Mouse (Mus musculus): ENCODE measurements around the gene Dhrs2.

Dhrs2 gene

DNA sequence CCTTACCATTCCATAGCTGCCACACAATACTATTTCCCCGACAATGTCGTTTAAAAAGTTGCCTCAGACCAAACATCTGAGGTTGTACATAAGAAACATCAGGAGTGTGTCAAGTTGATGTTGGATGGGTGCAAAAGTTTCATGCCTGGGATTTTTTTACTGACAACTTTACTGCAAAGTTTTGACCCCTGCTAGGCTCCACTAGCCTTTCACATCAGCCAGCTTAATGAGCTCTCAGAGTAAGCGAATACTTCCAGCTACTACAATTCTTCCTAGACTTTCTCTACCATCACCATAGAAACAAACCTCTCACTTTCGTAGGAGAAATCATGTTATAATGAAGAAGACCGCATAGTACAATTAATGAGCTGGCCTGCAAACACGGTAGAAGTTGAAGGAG lies 26.5 kb downstream of the Dhrs2 start:
- ATAC-seq (ENCODE audit: low TSS enrichment), result no peak

DNA sequence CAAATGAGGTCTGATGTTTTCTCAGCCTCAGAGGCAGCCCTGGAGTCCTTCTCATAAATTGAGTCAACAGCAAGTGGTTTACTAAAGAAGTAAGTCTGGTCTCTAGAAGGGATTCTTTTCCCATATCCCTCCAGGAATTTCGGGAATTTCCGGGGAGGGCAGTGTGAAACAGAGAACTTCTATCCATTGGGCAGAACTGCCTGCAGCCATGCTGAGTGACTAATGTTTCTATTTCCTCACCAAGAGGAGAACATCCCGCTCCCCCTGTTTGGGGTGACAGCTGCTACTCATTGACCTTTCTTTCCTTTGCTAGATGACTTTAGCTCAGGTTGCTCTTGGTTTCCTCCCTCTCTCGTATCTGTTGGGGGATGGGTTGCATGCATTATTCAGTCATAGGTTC lies 31.8 kb downstream of the Dhrs2 start:
- ATAC-seq (ENCODE audit: low TSS enrichment), result no peak

DNA sequence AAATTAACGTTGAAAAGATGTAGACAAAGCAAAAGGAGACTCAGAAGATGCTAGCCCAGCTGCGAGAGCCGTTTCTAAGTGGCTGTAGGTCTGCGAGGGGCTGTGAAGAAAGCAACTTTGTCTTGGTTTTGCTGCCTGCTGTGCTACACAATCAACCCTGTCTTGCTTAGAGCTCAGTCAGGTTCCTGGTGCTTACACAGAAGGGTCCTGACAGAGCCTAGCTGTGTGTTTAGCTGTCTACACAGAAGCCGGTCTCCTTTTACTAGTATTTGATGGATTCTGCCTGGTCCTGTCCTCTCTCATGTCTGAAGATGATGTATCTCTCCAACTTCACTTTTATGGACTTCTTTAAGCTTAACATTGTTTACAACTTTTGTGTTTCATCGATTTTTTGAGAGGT lies 33.6 kb downstream of the Dhrs2 start:
- no peak for ATAC-seq (ENCODE audit: low TSS enrichment)

DNA sequence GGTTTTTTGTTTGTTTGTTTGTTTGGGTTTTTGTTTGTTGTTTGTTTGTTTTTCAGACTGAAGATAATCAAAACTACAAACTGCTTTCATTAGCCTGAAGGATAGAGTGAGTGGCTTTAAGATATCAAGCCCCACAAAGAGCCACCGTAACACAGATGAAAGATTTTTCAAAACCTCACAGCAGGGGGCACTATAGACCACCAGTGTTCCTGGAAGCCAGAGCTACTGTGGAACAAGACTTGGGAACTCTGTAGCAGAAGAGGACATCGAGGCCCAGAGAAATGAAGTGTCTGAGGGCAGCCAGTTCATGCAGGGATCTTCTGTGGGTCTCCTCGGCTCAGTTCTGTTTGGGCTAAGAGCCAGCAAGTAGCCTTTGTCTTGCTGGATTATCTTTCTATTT lies 49.4 kb downstream of the Dhrs2 start:
- ATAC-seq (ENCODE audit: low TSS enrichment), result peak; percentile 88

DNA sequence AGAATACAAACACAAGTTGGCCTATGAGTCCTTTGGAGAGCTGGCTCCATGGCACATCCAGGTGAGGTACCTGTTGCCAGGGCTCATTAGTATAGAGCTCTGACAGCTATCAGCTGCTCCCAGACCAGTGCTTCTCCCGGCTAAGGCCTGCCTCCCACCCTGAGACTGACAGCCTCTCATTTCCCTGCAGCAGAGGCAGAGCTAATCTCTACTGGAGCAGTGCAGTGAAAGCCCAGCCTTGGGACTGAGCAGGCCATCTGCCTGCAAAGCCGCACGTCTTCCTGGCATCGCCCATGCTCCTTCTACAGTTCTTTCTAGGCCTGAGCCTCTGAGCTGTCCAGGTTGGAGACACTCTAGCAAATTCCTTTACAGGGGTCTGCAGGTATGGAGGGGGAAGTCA lies 51.2 kb downstream of the Dhrs2 start:
- no peak for ATAC-seq (ENCODE audit: low TSS enrichment)

DNA sequence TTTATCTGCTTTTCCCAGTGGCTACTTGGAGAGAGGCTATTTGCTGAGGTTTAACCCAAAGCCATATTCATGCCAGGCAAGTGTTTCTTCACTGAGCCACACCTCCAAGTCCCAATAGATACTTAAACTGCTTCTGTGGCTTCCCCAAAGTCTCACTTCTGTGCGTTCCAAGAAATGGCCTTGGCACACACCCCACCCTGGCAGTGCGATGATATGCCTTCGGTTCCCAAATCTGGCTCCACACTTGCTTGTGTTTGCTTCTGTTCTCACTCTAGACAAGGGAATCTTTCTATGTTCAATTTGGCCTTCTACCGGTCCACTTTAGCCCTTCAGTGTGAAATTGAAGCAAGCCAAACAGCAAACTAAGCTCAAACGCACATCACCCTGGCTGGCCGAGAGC lies 53.0 kb downstream of the Dhrs2 start:
- ATAC-seq (ENCODE audit: low TSS enrichment), result no peak

DNA sequence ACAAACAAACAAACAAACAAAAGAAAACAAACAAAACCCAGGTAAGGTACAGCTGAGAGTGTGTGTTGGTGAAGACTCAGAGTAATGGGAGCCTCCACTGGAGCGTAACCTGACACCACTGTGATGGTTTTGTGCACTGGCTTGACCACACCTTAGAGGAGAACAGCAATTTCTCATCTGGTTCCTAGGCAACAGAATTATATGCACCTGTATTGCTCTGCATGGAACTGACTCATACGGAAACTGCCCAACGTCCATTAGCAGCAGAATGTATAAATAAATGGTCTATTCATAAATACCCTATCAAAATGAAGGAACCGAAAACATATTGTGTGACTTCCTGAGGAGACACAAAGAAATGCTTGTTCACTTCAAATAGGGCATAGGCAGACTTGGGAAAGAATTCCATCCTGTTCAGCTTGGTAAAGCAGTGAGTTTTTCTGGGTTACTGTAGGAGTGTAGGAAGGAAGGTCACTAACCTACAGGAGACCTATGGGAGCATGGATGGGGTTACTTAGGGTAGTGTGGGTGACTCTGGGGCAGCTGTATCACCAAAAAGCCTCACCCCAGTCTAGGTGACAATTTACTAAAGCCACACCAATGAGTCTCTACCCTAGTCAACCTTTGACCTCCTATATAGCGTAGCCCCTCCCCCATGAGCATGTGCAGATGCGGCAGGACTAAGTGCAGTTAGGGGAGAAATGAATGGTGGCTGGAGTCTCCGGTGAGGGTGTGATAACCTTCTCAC lies 57.7 kb downstream of the Dhrs2 start:
- ATAC-seq (ENCODE audit: low TSS enrichment), result no peak
